24 mouse cellular contexts compared by ENCODE assay signal in genomic region chr5:139592011-139592410, GRCm38 (mm10). TPM values are rescaled to one million over a fixed set of nuclear protein-coding genes. Genes with fewer than 3 reads are reported as not detected.
DNase-seq lines count a peak whose midpoint lies in the region; ATAC-seq lines count a peak whose summit lies in the region.
"Had no signal": no experiment of that assay in that cellular context is flagged by ENCODE, and none has a peak within 500 bp of the region (broad histone marks: within the 10 kb centered on the region; RNA-seq: fewer than 3 reads in every experiment).

No protein-coding gene starts in this region.

- H3K4me1 ChIP-seq in kidney, embryonic 15.5 days = peaks cover 28% of the 10 kb centered on the region

- 71% methylated on average over 3 of the region's 3 CpGs for WGBS in kidney, embryonic 15.5 days

- no peak overlapping the region for H3K9ac ChIP-seq in kidney, embryonic 15.5 days
- H3K9ac ChIP-seq: forebrain, embryonic 13.5 days; forebrain, postnatal 0 days; hindbrain, embryonic 12.5 days; hindbrain, embryonic 15.5 days had no signal

- peak; percentile 29 for DNase-seq in kidney, adult 18-20 months
- DNase-seq in kidney, postnatal 10 days = no peak
- DNase-seq in kidney, adult 9 months = peak; percentile 88
- peak; percentile 46 to 75 for DNase-seq in kidney, postnatal 25 days
- DNase-seq in ovary, postnatal 10 days (ENCODE audit: low spot score) = no peak
- DNase-seq: adrenal gland, postnatal 10 days; adrenal gland, postnatal 36 days; B cell, adult 2 months; cerebellum, adult 18-20 months; cerebellum, adult 9-10 months; forebrain, postnatal 0 days; gastrocnemius, adult 2 months; gastrocnemius, postnatal 14 days; heart, adult 11 months had no signal

- H3K4me2 ChIP-seq in kidney, embryonic 15.5 days = no peak overlapping the region
- H3K4me2 ChIP-seq: forebrain, embryonic 13.5 days; heart, embryonic 11.5 days; hindbrain, embryonic 12.5 days; hindbrain, embryonic 15.5 days had no signal

- H3K4me3 ChIP-seq in kidney, embryonic 15.5 days (replicated peaks) = no peak overlapping the region
- H3K4me3 ChIP-seq: forebrain, embryonic 10.5 days; forebrain, embryonic 13.5 days; gastrocnemius, adult 2 months; hindbrain, embryonic 12.5 days; hindbrain, embryonic 15.5 days had no signal

- H3K9me3 ChIP-seq in kidney, embryonic 15.5 days (replicated peaks) = no peaks in the 10 kb centered on the region
- H3K9me3 ChIP-seq: hindbrain, embryonic 15.5 days had no signal

- peaks cover 40% of the 10 kb centered on the region for H3K27me3 ChIP-seq in kidney, embryonic 15.5 days
- H3K27me3 ChIP-seq: Patski had no signal

- H3K36me3 ChIP-seq in kidney, embryonic 15.5 days = no peaks in the 10 kb centered on the region
- H3K36me3 ChIP-seq: forebrain, embryonic 10.5 days; G1E; hindbrain, embryonic 12.5 days; hindbrain, embryonic 15.5 days had no signal

- no peak for ATAC-seq in kidney, embryonic 15.5 days (replicated peaks; ENCODE audit: low FRiP score)
- ATAC-seq: forebrain, embryonic 13.5 days; forebrain, postnatal 0 days; Patski had no signal

- H3K27ac ChIP-seq in kidney, embryonic 15.5 days = no peak overlapping the region
- H3K27ac ChIP-seq: forebrain, embryonic 10.5 days; forebrain, embryonic 13.5 days; gastrocnemius, adult 2 months; hindbrain, embryonic 12.5 days; hindbrain, embryonic 15.5 days had no signal

RNA-seq across cellular contexts. Expression of gene Uncx, which starts 48.7 kb away (rescaled TPM):
- polyA plus RNA-seq in kidney, embryonic 15.5 days (2015; fragmentation: Nextera tagmentation; extraction: Ambion mirVana) = 90.8 and 96.1 TPM in 2 replicates
- polyA plus RNA-seq: G1E; heart, embryonic 14.5 days; heart, postnatal 0 days; Patski had no signal

Comparison
In these comparisons a context has a peak if more than half of its experiments do, and no peak if none do; other contexts are left out.
1. DNase-seq: peak in kidney, adult 18-20 months (single experiment), kidney, adult 9 months (single experiment) and kidney, postnatal 25 days (2 of 2); none in kidney, postnatal 10 days (single experiment) and ovary, postnatal 10 days (single experiment).